Mouse (Mus musculus) lung, adult 2 months (tissue): ENCODE measurements around the gene Mbd5.

Experiments used
- CTCF ChIP-seq: fragments of 200-500 bp; IDR thresholded peaks from 2 replicates; pipeline ENCODE4 v1.5.1; 2011; ENCODE audit warnings: mild to moderate bottlenecking, low read length, control low read depth; ENCODE audit not compliant: insufficient read depth
- POLR2A ChIP-seq: fragments of 200-500 bp; IDR thresholded peaks from 2 replicates; pipeline ENCODE4 v1.6.1; 2011; ENCODE audit warnings: low read depth, mild to moderate bottlenecking, control low read depth, low read length, borderline replicate concordance; ENCODE audit errors: extremely low read depth

- TF ChIP-seq CTCF (no peak), POLR2A (no peak)
Observed at GRCm38 (mm10) chr2:49040481-49040880, 91.2 kb downstream of the Mbd5 start.
